Mouse (Mus musculus) heart, postnatal 36 days (tissue): ENCODE results near the gene Zkscan17. TPM values are rescaled to one million over a fixed set of nuclear protein-coding genes. Genes with fewer than 3 reads are reported as not detected.

Experiments
- DNase-seq, 2 experiments: peaks; one replicate each; pipeline ENCODE4 v3.0.0; 2021 to 2022
- intact Hi-C: fragments of 180-260 bp; cut with DNase I; formaldehyde crosslinking; loops from one replicate; pipeline ENCODE4 v1.15.1; 2025
- total RNA-seq, 2 experiments: library from RNA; stranded (reverse); gene quantifications; 2 replicates each; pipeline ENCODE4 v1.2.3; 2021

Gene Zkscan17
- total RNA-seq, 2 experiments from 2014 or later: 16.4 to 17.4 TPM

DNA sequence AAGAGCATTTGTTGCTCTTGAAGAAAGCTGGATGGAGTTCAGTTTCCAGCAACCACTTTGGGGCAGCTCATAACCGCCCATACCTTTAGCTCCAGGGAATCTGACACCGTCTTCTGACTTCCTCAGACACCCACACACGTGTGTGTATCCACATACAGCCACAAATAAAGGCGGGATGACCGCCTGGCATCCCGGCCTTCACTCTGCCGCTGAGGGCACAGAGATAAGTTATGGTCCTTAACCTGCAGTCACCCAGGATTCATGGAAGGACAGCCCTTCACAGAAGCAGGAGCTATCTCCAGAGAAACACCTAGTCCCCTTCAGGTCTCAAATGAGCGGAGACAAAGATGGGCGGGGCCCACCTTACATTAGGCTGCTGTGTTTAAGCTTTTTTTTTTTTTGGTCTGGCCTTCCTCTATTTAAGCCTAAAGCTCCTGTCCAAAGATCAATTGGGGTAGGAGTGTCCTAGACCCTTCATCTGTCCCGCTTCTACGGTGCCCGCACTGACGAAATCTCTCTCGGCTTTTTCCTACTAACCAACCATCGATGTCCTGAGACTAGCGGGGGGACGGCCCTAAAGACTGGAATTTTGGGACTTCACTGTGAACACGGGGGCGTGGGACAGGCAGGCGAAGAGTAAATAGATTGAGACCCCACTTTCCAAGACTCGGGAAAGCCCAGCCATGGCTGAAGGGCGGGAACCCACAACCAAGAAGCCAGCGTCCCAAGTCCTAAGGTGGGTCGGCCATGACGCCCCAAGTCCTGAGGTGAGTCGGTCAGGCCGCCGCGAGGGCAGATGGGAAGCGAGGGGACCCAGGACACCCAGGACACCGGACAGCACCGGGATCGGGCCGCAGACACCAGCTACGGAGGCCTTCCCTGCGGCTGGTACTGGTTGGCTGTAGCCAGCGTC lies 54.9 kb downstream of the Zkscan17 start:
- intact Hi-C loops: loop anchor here (2.0 kb wide), 1 partner anchor 21 kb away; the partner anchor contains the start of genes Jmjd4 and Snap47
- no peak for DNase-seq

- intact Hi-C loops: no loop called here
- DNase-seq: no peak
Observed at GRCm38 (mm10) chr11:59460459-59460858, 66.1 kb downstream of the Zkscan17 start.

GRCm38 (mm10) chr11:59458973-59459372 lies 67.6 kb downstream of the Zkscan17 start:
- intact Hi-C loops: no loop called here
- DNase-seq: peak; percentile 33 to 38

DNA sequence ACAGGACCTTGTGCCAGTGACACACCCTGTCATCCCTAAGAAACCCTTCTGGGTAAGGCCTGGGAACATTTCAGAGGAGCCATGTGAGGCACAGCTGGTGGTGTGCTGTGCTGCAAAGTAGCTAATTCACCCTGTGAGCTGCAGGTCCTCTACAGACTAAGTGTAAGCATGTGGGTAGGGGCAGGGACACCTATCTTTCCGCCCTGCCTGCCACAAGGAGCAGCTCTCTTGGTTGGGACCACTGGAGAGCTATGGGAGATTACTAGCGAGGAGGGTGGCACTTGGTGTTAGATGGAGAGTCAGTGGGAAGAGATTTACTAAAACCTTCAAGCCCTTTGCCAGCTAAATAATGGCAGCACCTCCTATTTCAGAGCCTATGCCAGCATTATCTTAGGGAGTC lies 69.7 kb downstream of the Zkscan17 start:
- intact Hi-C loops: loop anchor here (2.0 kb wide), 1 partner anchor 28 kb away; no protein-coding TSS in a partner anchor
- DNase-seq: no peak

GRCm38 (mm10) chr11:59456346-59456745 lies 70.2 kb downstream of the Zkscan17 start:
- DNase-seq: no peak
- intact Hi-C loops: loop anchor here (2.0 kb wide), 1 partner anchor 28 kb away; no protein-coding TSS in a partner anchor

DNA sequence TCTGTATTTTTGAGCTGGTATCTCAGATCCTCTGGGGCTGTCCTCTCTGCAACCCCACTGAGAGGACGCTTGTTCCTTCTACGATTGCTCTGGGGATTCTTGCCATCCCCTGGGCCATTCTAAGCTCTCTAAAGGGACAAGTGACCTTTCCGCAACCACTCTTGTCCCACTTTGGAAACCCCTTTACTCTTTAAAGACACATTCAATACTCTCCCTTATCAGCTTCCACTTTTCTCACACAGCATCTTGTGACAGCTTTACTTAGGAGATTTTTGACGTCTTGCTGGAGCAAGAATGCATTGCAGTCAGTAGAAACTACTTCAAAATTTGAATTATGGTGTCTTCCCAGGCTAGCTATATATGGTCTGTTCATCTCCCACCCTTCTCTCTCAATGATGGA lies 75.5 kb downstream of the Zkscan17 start, which contains the start of gene Snap47:
Snap47 (minus strand) TSS at position 101 of the 400 bp plus-strand sequence.
- DNase-seq: no peak
- intact Hi-C loops: loop anchor here (2.0 kb wide), 1 partner anchor 22 kb away; the partner anchor contains the start of gene Zfp867

DNA sequence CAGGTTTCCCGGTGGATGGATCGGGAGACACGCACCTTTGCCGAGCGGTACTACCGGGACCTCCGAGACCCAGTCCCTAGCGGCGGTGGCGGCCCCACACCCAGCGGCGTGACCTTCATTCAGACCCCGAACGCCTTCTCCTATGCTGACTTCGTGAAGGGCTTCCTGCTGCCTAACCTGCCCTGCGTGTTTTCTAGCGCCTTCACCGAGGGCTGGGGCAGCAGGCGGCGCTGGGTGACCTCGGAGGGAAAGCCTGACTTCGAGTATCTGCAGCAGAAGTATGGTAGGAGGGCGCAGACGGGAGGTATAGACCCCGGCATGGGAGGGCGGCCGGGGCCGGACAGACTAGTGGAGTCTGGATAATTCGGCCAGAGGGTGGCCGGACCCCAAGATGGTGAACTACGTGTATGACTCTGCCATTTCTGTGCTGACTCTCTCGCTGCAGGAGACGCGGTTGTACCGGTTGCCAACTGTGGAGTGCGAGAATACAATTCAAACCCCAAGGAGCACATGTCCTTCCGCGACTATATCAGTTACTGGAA lies 76.2 kb downstream of the Zkscan17 start:
- no peak for DNase-seq
- intact Hi-C loops: loop anchor here (2.0 kb wide), 1 partner anchor 22 kb away; the partner anchor contains the start of gene Zfp867

DNA sequence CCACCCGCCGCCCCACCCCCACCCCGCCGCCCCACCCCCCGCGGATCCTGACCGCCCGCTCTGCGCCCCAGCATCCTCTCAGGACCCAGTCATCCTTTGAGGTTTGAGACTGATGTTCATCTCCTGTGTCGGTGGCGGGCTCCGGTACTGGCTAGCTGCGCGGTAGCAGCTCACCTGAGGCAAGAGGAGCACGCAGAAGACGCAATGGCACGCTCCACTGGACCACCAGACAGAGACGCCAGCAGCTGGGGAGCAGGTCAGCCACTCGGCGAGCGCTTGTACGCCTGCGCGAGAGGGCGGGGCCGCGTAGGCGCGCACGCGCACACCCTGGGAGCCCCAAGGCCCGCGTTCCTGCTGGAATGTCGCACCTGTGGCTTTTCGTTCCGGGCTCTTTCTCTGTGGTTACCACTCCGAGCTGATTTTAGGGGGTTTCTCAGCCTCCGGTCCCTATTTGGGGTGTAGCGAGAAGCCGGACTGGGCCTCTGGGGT lies 76.8 kb downstream of the Zkscan17 start, which contains the start of gene Jmjd4:
Jmjd4 (plus strand) TSS at position 305 of the 489 bp plus-strand sequence.
- intact Hi-C loops: loop anchor here (2.0 kb wide), 1 partner anchor 23 kb away; the partner anchor contains the start of gene Zfp867
- DNase-seq: peak; percentile 92 to 95

GRCm38 (mm10) chr11:59443102-59443501 lies 83.4 kb downstream of the Zkscan17 start:
- DNase-seq: no peak
- intact Hi-C loops: no loop called here

- intact Hi-C loops: no loop called here
- no peak for DNase-seq
Observed at GRCm38 (mm10) chr11:59437954-59438353, 88.6 kb downstream of the Zkscan17 start.

Other genes with a start within 250 kb of the Zkscan17 start
- gene Wnt3a, start 236.0 kb downstream of the Zkscan17 start, total RNA-seq: not detected
- gene Wnt9a, start 219.8 kb downstream of the Zkscan17 start, total RNA-seq: 1 to 10 TPM; 6.0 to 6.2 TPM
- gene Prss38, start 151.1 kb downstream of the Zkscan17 start, total RNA-seq: not detected
- gene Jmjd4, start 76.7 kb downstream of the Zkscan17 start, total RNA-seq: 10 to 100 TPM; 10.8 TPM
- 10 to 100 TPM; 33.0 to 37.7 TPM for gene Snap47, start 75.6 kb downstream of the Zkscan17 start, total RNA-seq
- 1 to 10 TPM; 4.4 to 4.7 TPM for gene Zfp867, start 54.3 kb downstream of the Zkscan17 start, total RNA-seq
- 1 to 10 TPM in 1 of 2 experiments, under 1 TPM in 1; 0.42 to 1.0 TPM for gene Nlrp3, start 14.8 kb upstream of the Zkscan17 start, total RNA-seq
- not detected for gene Olfr222, start 49.5 kb upstream of the Zkscan17 start, total RNA-seq
- not detected for gene Olfr223, start 66.5 kb upstream of the Zkscan17 start, total RNA-seq
- 100 to 1,000 TPM; 137 to 147 TPM for gene Mprip, start 134.6 kb upstream of the Zkscan17 start, total RNA-seq